Mouse (Mus musculus) megakaryocyte progenitor cell, adult 5-6 weeks (primary cell): ENCODE data around the gene Fbxl7. TPM values are rescaled to one million over a fixed set of nuclear protein-coding genes. Genes with fewer than 3 reads are reported as not detected.
"Not testable (repeated sequence)": the region's sequence is repeated elsewhere in the genome, so short reads cannot be mapped to it uniquely, and the experiment has no call there.

Experiments
- ATAC-seq: replicated peaks from 2 replicates; pipeline ENCODE4 v1.8.0; 2016; ENCODE audit warnings: mild to moderate bottlenecking, moderate TSS enrichment, inconsistent platforms; ENCODE audit not compliant: poor library complexity
- total RNA-seq, 2 experiments: library from RNA; stranded (forward) in 1 of 2; stranded (reverse) in 1 of 2; fragments of 157-497, 149-512 nt in 1 of 2; fragments of 200-1000 nt in 1 of 2; gene quantifications; 2 replicates each; pipeline versions ENCODE4 v1.2.3 to v1.2.4; 2015 to 2017

Fbxl7 gene
- total RNA-seq, 2 experiments from 2014 or later = not detected

DNA sequence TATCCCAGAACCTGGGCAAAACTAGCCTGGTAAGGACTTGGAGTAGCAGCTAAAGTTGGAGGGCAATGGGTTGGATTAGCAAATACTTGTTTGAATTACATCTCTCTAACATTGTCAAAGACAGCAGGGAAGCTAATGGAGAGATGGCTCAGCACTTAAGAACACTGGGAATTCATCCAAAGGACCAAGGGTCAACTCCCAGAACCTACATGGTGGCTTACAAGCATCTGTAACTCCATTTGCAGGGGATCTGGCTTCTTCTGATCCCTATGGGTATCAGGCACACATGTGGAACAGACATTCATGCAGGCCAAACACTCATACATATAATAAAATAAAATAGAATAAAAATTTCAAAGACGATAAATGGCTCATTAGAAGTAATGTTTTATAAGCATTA lies 78.4 kb downstream of the Fbxl7 start:
- ATAC-seq = no peak

- ATAC-seq = no peak
These were observed 82.5 kb downstream of the Fbxl7 start for GRCm38 (mm10) chr15:26812856-26813255.

DNA sequence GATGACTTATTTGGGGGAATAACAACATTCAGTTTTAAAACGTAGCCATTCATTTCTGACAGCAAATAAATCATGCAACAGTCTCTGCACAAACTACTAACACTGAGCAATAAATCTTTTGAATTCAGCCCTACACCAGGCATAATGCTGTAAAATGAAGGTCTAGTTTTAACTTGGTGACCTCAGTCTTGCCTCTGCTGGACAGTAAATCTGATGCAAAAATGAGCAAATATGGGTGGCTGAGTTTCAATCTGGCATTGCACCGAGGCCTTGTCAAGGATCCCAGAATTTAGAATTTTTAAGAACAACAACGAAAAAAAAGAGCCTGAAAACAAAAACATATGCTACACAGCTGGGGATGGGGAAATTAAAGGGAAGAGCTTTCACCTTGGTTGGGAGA lies 85.8 kb downstream of the Fbxl7 start:
- no peak for ATAC-seq

GRCm38 (mm10) chr15:26804046-26804445 lies 91.3 kb downstream of the Fbxl7 start:
- no peak for ATAC-seq

DNA sequence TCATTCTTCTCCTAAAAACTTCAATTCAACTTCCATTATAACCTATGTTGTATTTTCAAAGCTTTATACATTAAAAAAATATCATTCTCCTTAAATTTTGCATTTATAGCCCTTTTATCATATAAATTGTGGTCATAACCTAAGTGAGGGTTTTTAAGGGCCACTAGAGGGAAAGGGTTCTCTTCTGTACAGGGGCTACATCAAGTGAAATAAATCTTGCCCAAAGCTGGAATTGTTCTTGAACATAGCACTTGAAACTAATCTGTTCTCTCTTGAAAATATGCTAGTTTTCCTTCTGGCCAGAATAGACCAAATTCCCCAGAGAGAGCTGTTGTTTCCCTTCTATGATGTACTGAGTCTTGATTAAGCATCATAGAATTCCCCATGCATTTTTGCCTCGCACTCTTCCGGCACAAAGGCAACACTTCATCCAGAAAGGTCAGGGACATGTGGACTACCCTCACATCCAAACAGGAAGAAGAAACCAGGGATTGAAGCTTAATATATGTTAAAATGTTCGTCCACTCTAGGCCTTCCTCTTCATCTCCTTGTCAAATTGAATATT lies 95.8 kb downstream of the Fbxl7 start:
- no peak for ATAC-seq

DNA sequence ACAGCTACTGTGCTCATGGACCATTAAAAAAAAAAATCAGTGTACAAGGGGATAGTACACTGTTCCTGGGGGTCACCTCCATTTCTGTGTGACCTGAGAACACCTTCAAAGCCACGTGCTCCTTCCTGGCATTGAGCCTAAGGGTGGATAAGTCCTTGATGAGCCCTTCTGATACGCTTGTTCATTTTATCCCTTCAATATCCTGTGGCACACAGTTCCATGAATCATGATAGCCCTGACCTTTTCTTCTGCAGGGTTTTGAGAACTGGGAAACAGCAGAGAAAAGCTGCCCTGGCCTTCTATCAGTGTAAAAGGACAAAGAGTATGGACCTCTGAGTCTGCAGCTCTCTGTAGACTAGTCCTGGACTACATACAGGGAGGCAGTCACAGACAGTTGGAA lies 99.4 kb downstream of the Fbxl7 start:
- ATAC-seq = no peak

GRCm38 (mm10) chr15:26795518-26795917 lies 99.9 kb downstream of the Fbxl7 start:
- no peak for ATAC-seq

DNA sequence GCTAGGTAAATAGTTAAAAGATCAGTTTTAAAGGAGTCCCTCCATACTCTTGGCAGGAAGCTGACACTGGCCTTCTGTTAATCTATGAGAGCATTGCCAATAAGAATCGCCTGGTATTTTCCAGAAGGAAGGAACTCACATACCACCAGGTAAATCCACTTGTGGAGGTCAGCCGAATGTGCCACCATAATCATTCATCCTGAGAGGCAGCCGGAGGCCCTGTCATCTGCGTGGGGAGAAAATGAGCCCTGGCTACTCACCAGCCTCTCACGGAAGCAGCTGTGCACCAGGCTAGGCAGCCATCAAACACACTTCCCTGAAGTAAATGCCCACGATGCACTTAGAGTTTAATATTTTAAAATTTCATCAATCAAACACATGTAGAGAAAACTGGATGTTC lies 108.2 kb downstream of the Fbxl7 start:
- no peak for ATAC-seq

DNA sequence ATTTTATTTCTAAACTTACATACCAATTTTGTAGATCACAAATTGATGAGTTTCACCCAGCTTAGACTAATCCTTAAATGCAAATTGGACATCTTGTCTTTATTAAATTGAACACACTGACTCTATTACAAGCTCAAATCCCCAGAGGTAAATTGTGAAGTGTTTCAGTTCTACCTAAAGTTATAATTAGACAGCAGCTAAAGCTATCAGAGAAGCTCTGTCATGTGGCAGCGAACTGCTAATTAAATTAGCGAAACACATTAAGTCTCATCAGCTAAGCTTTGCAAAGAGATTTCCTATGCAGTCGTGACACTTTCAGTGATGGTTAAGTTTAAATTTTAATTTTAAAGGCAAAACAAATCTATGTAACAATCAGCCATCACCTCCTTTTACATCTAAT lies 114.8 kb downstream of the Fbxl7 start:
- ATAC-seq = no peak

- ATAC-seq = no peak
These were observed 116.3 kb downstream of the Fbxl7 start for GRCm38 (mm10) chr15:26779129-26779528.

DNA sequence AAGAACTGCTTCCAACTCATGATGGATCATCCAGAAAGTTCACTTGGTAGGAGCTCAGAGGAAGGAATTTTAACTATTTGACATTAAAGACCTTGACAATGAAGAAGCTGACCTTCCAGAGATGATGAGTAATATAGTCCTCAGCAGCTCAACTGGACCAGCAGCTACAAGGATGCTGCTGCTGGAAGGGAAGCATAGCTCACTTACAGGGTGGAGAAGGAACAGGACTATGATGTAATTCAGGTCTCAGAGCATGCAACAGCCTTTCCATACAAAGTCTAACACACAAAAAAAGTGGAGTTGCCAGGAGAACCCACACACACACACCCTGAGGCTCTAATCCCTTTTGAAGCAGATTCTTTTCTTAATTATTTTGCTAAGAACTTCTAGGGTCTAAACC lies 119.7 kb downstream of the Fbxl7 start:
- ATAC-seq = no peak

DNA sequence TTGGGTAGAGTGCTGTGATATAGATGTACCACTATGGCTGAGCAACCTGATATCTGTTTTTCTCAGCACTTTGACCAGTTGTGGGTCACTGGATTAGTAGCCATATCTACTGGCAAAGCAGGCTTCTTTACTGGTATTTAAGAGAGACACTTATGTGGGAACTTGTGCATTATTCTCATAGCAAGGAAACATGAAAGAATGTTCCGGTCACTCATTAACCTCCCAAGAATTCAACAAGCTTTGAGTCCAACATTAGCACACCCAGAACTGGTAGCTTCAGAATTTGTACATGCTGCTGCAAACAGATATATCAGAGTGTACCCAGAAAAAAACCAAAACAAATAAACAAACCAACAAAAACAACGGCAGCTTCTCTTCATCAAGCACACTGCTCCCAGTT lies 120.5 kb downstream of the Fbxl7 start:
- ATAC-seq = no peak

- no peak for ATAC-seq
These were observed 133.7 kb downstream of the Fbxl7 start for GRCm38 (mm10) chr15:26761651-26762050.

GRCm38 (mm10) chr15:26748484-26748883 lies 146.9 kb downstream of the Fbxl7 start:
- no peak for ATAC-seq

DNA sequence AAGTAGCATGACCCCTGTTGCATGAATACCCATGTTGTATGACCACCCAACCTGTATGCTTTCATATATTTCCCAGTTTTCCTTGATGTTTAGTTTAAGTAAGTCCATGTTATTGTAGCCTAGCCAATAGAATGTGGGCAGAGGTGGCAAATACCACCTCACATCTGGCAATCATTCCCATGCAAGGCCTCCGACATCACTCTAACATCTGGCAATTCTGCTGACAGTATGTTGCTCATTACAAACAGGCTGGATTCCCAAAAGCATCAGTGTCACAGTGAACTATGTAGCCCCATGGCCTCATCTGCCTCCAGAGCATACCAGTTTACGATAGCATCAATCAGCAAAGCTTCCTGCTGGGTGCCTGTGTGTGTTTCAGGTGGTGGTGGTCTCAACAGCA lies 163.0 kb downstream of the Fbxl7 start:
- no peak for ATAC-seq

DNA sequence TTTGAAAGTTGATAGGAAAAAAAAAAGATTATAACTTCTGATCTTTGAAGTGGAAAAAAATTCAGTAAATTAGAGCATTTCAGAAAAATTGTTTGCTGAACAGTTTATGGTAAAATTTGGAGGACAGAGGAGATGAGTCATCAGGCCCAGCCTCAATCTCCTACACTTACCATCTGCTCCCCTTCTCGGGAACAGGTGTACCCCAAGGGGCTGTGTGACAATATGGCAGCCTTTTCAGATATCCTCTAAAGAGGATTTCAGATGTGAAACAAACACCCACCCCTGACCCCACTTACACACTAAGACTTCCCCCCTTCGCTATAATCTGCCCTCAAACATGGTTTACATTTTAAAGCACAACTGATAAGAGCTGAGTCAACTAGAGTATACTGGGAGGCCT lies 164.6 kb downstream of the Fbxl7 start:
- no peak for ATAC-seq

DNA sequence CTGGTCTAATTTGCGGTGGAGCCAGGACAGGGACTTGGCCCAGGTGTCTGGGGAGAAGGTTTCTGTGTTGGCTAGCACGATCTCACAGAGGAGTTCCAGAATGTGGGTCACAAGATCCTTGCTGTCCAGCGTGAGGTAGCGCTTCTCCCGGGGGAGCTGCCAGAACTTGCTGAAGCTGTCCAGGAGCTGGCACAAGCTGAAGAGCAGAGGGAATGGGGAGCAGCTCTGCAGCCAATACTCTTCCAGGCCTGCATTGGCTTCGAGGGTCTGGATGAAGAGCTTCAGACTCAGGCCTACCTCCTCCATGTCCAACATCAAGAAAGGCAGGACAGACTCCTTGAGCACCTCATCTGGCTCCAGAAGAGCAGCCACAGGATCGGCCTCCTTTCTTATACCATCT lies 166.0 kb downstream of the Fbxl7 start:
- not testable (repeated sequence) for ATAC-seq

- no peak for ATAC-seq
These were observed 176.9 kb downstream of the Fbxl7 start for GRCm38 (mm10) chr15:26718390-26719036.

- ATAC-seq = no peak
These were observed 177.4 kb downstream of the Fbxl7 start for GRCm38 (mm10) chr15:26717952-26718351.

GRCm38 (mm10) chr15:26716181-26716580 lies 179.2 kb downstream of the Fbxl7 start:
- no peak for ATAC-seq

- ATAC-seq = no peak
These were observed 179.7 kb downstream of the Fbxl7 start for GRCm38 (mm10) chr15:26715635-26716034.

DNA sequence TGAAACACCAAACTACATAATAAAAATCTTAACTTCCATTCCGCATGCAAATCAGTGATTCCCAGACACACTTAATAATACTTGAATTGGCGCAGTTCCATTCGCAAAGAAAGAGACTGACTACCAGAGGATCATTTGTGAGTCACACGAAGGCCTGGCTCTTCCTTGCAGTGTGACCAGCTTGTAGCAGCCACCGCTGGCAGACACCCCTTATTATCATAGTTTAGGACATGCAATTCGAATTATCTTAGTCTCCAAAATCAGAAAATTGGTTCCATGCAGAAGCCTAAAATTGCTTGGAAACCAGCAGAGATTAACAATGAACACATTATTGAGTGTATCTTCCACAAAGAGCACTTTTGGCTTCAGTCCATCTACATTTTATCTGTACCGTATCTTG lies 183.1 kb downstream of the Fbxl7 start:
- ATAC-seq = no peak

GRCm38 (mm10) chr15:26704966-26705365 lies 190.4 kb downstream of the Fbxl7 start:
- ATAC-seq = no peak
